Mouse (Mus musculus) lung, embryonic 15.5 days (tissue): ENCODE measurements around the gene Slc2a10. TPM values are rescaled to one million over a fixed set of nuclear protein-coding genes. Genes with fewer than 3 reads are reported as not detected.
"Not testable (repeated sequence)": the region's sequence is repeated elsewhere in the genome, so short reads cannot be mapped to it uniquely, and the experiment has no call there.

Experiments used
- ATAC-seq: fragments of 200-750 bp; cut with Nextera tagmentation; 2 replicates; pipeline ENCODE4 v1.8.0; 2017; ENCODE audit warnings: moderate number of reproducible peaks, borderline replicate concordance; ENCODE audit not compliant: low FRiP score, low TSS enrichment; ENCODE audit errors: extremely low read depth
- H3K27ac ChIP-seq: fragments of 300-500 bp; sonication (generic); 2 replicates; pipeline ENCODE4 v1.5.1; 2015; ENCODE audit warnings: moderate library complexity, mild to moderate bottlenecking, inconsistent platforms
- H3K27me3 ChIP-seq: fragments of 300-500 bp; sonication (generic); 2 replicates; pipeline ENCODE4 v1.6.1; 2015; ENCODE audit warnings: inconsistent platforms
- H3K36me3 ChIP-seq: fragments of 300-500 bp; sonication (generic); 2 replicates; pipeline ENCODE4 v1.6.1; 2015; ENCODE audit warnings: inconsistent platforms
- H3K4me1 ChIP-seq: fragments of 300-500 bp; sonication (generic); 2 replicates; pipeline ENCODE4 v1.6.1; 2015; ENCODE audit warnings: inconsistent platforms
- H3K4me2 ChIP-seq: fragments of 300-500 bp; sonication (generic); 2 replicates; pipeline ENCODE4 v1.6.1; 2015; ENCODE audit warnings: inconsistent platforms, mild to moderate bottlenecking, moderate library complexity
- H3K4me3 ChIP-seq: fragments of 300-500 bp; sonication (generic); 2 replicates; pipeline ENCODE4 v1.5.1; 2015; ENCODE audit warnings: mild to moderate bottlenecking, inconsistent platforms
- H3K9ac ChIP-seq: fragments of 300-500 bp; sonication (generic); 2 replicates; pipeline ENCODE4 v1.6.1; 2015; ENCODE audit warnings: inconsistent platforms
- H3K9me3 ChIP-seq: fragments of 300-500 bp; sonication (generic); 2 replicates; pipeline ENCODE4 v1.6.1; 2016; ENCODE audit warnings: inconsistent platforms
- WGBS: fragments of 180-500 bp; shearing (Covaris S2); methylation state at CpG from one replicate; pipeline ENCODE4 v1.1.7; 2015; 5-methylcytosine and 5-hydroxymethylcytosine counted together
- polyA plus RNA-seq: library from polyadenylated mRNA; unstranded; fragments of >200 nt; fragmentation: Nextera tagmentation; extraction: Ambion mirVana; gene quantifications from 2 replicates; pipeline ENCODE4 v1.2.1, GENCODE M21; 2015

The Slc2a10 gene
- polyA plus RNA-seq, 1 experiment from 2014 or later = 12.5 TPM

GRCm38 (mm10) chr2:165510914-165511458, 7.4 kb downstream of the Slc2a10 start:
- 63% methylated on average over 2 of the region's 2 CpGs for WGBS
- H3K4me2 ChIP-seq = not testable (repeated sequence)

DNA sequence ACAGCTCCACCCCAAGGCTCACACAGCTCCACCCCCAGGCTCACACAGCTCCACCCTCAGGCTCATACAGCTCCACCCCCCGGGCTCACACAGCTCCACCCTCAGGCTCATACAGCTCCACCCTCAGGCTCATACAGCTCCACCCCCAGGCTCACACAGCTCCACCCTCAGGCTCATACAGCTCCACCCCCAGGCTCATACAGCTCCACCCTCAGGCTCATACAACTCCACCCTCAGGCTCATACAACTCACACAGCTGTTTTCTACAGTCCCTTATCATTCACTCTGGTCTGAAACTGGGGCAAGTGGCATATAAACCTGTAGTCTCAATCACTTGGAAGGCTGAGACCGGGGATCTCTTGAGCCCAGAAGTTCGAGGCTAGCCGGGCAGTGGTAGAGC, 7.9 kb downstream of the Slc2a10 start:
- H3K36me3 ChIP-seq, H3K27ac ChIP-seq, H3K4me2 ChIP-seq, H3K27me3 ChIP-seq, ATAC-seq, H3K9me3 ChIP-seq, H3K4me3 ChIP-seq, H3K9ac ChIP-seq: not testable (repeated sequence)
- WGBS = 80% methylated on average over 4 of the region's 4 CpGs
- peaks cover 17% of the 10 kb centered on the region for H3K4me1 ChIP-seq

More at GRCm38 (mm10) chr2:165510914-165511458, 7.4 kb downstream of the Slc2a10 start:
- H3K36me3 ChIP-seq, H3K9ac ChIP-seq, H3K27ac ChIP-seq, H3K9me3 ChIP-seq, H3K4me3 ChIP-seq, H3K27me3 ChIP-seq, ATAC-seq: not testable (repeated sequence)
- peaks cover 17% of the 10 kb centered on the region for H3K4me1 ChIP-seq

DNA sequence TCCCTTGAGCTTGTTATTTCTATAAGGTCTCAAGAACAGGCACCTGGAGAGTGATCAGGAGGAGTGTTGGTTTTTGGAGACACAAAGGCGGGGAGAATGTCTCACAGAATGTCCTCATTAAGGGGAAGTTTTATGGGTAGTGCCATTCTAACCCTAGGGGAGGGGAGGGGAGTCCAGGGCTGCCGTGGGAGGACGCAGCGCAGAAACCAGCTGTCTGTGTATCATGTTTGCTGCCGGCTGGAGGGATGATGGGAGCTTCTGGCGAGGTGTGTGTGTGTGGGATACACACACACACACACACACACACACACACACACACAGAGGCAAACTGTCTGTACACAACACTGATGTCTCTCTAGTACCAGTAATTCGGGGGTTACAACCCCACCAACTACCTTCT, 8.8 kb downstream of the Slc2a10 start:
- no peak overlapping the region for H3K4me3 ChIP-seq
- 28% methylated on average over 7 of the region's 7 CpGs for WGBS
- peaks cover 17% of the 10 kb centered on the region for H3K4me1 ChIP-seq
- peak overlapping the region; percentile 56 for H3K27ac ChIP-seq
- H3K27me3 ChIP-seq = no peaks in the 10 kb centered on the region
- peaks cover 8% of the 10 kb centered on the region for H3K36me3 ChIP-seq
- no peaks in the 10 kb centered on the region for H3K9me3 ChIP-seq
- ATAC-seq = no peak
- H3K9ac ChIP-seq = no peak overlapping the region
- no peak overlapping the region; the same call in 1 of the 2 replicates for H3K4me2 ChIP-seq

GRCm38 (mm10) chr2:165512870-165513600, 9.4 kb downstream of the Slc2a10 start:
- 17% methylated on average over 11 of the region's 11 CpGs for WGBS
- peak; percentile 50; the same call in 1 of the 2 replicates for ATAC-seq
- Histone ChIP-seq H3K9me3 (no peaks in the 10 kb centered on the region), H3K36me3 (peaks cover 12% of the 10 kb centered on the region), H3K4me3 (no peak overlapping the region), H3K27me3 (no peaks in the 10 kb centered on the region), H3K4me1 (peaks cover 17% of the 10 kb centered on the region), H3K9ac (no peak overlapping the region), H3K27ac (peak overlapping the region; percentile 56), H3K4me2 (peak overlapping the region; percentile 7; the same call in 1 of the 2 replicates)

GRCm38 (mm10) chr2:165515178-165515728, 11.7 kb downstream of the Slc2a10 start:
- Histone ChIP-seq H3K4me2 (no peak overlapping the region), H3K4me3 (no peak overlapping the region), H3K36me3 (peaks cover 23% of the 10 kb centered on the region), H3K9ac (no peak overlapping the region), H3K4me1 (peaks cover 17% of the 10 kb centered on the region), H3K9me3 (no peaks in the 10 kb centered on the region), H3K27me3 (no peaks in the 10 kb centered on the region), H3K27ac (no peak overlapping the region)
- no peak for ATAC-seq
- WGBS = 93% methylated on average over 20 of the region's 20 CpGs

DNA sequence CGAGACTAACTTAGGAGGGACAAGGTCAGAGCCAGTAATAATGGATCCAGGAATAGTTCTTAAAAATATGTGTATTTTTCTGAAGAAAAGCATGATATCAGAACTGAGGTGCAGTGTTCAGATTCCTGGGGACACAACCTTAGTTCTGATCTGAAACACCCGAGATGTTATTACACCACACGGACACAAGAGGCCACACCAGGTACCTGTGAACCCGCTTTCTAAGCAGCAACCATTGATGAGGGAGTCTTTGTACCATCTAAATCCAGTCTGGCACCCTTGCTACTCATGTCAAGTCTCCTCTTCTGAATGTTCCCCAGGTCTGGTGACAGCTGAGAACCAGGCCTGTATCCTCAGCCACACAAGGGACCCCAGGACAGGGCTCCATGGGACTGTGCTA, 22.0 kb downstream of the Slc2a10 start:
- Histone ChIP-seq H3K27ac (no peak overlapping the region), H3K27me3 (no peaks in the 10 kb centered on the region), H3K4me2 (no peak overlapping the region), H3K36me3 (no peaks in the 10 kb centered on the region), H3K9ac (no peak overlapping the region), H3K4me1 (no peaks in the 10 kb centered on the region), H3K9me3 (no peaks in the 10 kb centered on the region), H3K4me3 (no peak overlapping the region)
- ATAC-seq = no peak
- WGBS = 50% methylated on average over 4 of the region's 4 CpGs

DNA sequence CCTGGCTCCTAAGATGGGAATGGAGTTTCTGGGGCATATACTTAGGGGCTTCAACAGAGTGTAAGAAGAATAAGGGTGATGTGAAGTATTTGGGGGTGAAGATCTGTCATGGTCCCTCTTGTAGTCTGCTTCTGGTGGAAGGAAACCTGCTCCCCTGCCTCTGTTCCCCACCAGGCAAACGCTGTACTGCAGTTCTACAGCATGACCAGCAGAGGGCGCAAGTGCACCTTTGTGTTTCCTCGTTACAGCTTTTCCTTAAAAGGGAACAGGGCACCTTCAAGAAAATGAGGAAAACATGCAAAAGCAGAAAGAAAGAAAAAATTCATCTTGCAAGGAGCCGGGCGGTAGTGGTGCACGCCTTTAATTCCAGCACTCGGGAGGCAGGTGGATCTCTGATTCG, 25.5 kb downstream of the Slc2a10 start:
- H3K27me3 ChIP-seq = no peaks in the 10 kb centered on the region
- no peak overlapping the region for H3K9ac ChIP-seq
- H3K27ac ChIP-seq = no peak overlapping the region
- WGBS = 15% methylated on average over 8 of the region's 8 CpGs
- no peaks in the 10 kb centered on the region for H3K36me3 ChIP-seq
- H3K4me1 ChIP-seq = no peaks in the 10 kb centered on the region
- H3K4me2 ChIP-seq = no peak overlapping the region
- ATAC-seq = no peak
- H3K4me3 ChIP-seq = no peak overlapping the region
- no peaks in the 10 kb centered on the region for H3K9me3 ChIP-seq

- H3K9me3 ChIP-seq = no peaks in the 10 kb centered on the region
- H3K4me1 ChIP-seq = no peaks in the 10 kb centered on the region
- no peaks in the 10 kb centered on the region for H3K27me3 ChIP-seq
- H3K4me2 ChIP-seq = no peak overlapping the region
- ATAC-seq = no peak
- no peak overlapping the region for H3K4me3 ChIP-seq
- 53% methylated on average over 6 of the region's 6 CpGs for WGBS
- H3K36me3 ChIP-seq = no peaks in the 10 kb centered on the region
- no peak overlapping the region for H3K27ac ChIP-seq
- no peak overlapping the region for H3K9ac ChIP-seq
Measured at GRCm38 (mm10) chr2:165533789-165534188, 30.2 kb downstream of the Slc2a10 start.

DNA sequence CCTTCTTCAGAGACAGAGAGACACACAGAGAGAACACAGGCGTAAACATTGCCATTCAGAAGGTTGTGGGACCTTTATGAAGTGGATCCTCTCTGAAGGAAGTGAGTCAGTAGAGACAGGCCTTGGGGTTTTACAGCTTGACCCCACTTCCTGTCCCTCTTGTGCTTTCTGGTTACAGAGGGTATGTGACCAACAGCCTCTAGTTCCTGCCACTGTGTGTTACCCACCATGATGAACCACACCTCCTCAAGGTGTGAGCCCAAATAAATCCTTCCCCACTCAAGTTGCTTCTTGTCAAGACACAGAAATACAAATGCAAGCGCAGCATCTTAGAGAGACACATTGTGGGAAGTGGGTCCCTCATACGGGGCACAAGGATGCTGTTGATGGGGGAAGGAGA, 37.4 kb downstream of the Slc2a10 start:
- Histone ChIP-seq H3K27ac (no peak overlapping the region), H3K9me3 (no peaks in the 10 kb centered on the region), H3K27me3 (no peaks in the 10 kb centered on the region), H3K4me3 (no peak overlapping the region), H3K4me1 (no peaks in the 10 kb centered on the region), H3K9ac (no peak overlapping the region), H3K36me3 (no peaks in the 10 kb centered on the region), H3K4me2 (no peak overlapping the region)
- 74% methylated on average over 3 of the region's 3 CpGs for WGBS
- ATAC-seq = no peak

DNA sequence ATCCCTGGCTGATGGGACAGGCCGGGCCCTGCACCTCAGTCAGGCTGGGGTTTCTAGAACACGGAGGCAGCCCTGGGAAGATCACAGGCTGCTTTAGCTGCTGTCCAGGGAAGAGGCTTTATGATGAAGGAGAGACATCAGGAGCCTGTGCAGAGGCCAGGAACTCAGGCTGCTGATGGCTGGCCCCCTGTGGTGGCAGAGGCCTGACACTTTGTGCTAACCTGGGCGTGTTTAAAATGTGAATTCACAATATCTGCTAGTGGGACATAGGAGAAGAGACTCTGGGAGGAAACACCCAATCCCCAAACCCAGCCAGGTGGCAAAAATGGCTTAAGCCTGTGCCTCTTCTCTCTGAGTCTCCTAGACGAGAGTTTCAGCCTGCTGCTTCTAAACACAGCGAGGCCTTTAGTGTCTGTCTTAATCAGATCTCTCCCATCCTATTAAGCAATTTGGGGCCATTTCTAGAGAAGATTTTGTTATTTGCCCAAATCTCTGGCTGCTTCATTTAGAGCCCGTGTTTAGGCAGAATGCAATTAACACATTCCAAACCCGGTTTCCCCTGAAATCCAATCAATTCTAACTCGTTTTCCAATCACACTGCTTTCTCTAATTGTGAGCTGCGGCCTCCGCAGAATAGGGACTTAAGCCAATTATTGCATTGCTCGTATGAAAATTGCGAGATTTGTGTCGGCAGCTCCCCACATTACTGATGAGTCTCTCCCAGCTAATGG, 39.5 kb downstream of the Slc2a10 start:
- no peak overlapping the region for H3K4me2 ChIP-seq
- H3K9ac ChIP-seq = no peak overlapping the region
- H3K4me3 ChIP-seq = no peak overlapping the region
- H3K4me1 ChIP-seq = no peaks in the 10 kb centered on the region
- ATAC-seq = no peak
- no peaks in the 10 kb centered on the region for H3K36me3 ChIP-seq
- H3K27ac ChIP-seq = no peak overlapping the region
- H3K9me3 ChIP-seq = no peaks in the 10 kb centered on the region
- 67% methylated on average over 13 of the region's 13 CpGs for WGBS
- no peaks in the 10 kb centered on the region for H3K27me3 ChIP-seq

GRCm38 (mm10) chr2:165543670-165544016, 40.1 kb downstream of the Slc2a10 start:
- Histone ChIP-seq H3K27me3 (no peaks in the 10 kb centered on the region), H3K27ac (no peak overlapping the region), H3K9me3 (no peaks in the 10 kb centered on the region), H3K4me3 (no peak overlapping the region), H3K9ac (no peak overlapping the region), H3K36me3 (no peaks in the 10 kb centered on the region), H3K4me2 (no peak overlapping the region), H3K4me1 (no peaks in the 10 kb centered on the region)
- 88% methylated on average over 10 of the region's 10 CpGs for WGBS
- no peak for ATAC-seq

- WGBS = 89% methylated on average over 2 of the region's 2 CpGs
- Histone ChIP-seq H3K9me3 (no peaks in the 10 kb centered on the region), H3K9ac (no peak overlapping the region), H3K4me3 (no peak overlapping the region), H3K4me2 (no peak overlapping the region), H3K4me1 (no peaks in the 10 kb centered on the region), H3K27ac (no peak overlapping the region), H3K27me3 (no peaks in the 10 kb centered on the region), H3K36me3 (no peaks in the 10 kb centered on the region)
- ATAC-seq = no peak
Measured at GRCm38 (mm10) chr2:165545687-165546086, 42.1 kb downstream of the Slc2a10 start.
